Mouse (Mus musculus) intestine, embryonic 16.5 days (tissue): ENCODE data around the gene Aff3. TPM values are rescaled to one million over a fixed set of nuclear protein-coding genes. Genes with fewer than 3 reads are reported as not detected.

Experiments
- ATAC-seq: fragments of 200-750 bp; cut with Nextera tagmentation; 2 replicates; pipeline ENCODE4 v1.8.0; 2017; ENCODE audit warnings: moderate TSS enrichment, moderate library complexity
- H3K27ac ChIP-seq: fragments of 300-500 bp; sonication (generic); 2 replicates; pipeline ENCODE4 v1.5.1; 2014; ENCODE audit warnings: mild to moderate bottlenecking, low read length
- H3K27me3 ChIP-seq: fragments of 300-500 bp; sonication (generic); replicated peaks from 2 replicates; pipeline ENCODE4 v1.6.1; 2014; ENCODE audit warnings: low read length, control low read depth, mixed read lengths; ENCODE audit not compliant: control insufficient read depth, insufficient read depth
- H3K36me3 ChIP-seq: fragments of 300-500 bp; sonication (generic); 2 replicates; pipeline ENCODE4 v1.6.1; 2014; ENCODE audit warnings: low read length, control low read depth; ENCODE audit not compliant: control insufficient read depth, insufficient read depth
- H3K4me1 ChIP-seq: fragments of 300-500 bp; sonication (generic); 2 replicates; pipeline ENCODE4 v1.6.1; 2014; ENCODE audit warnings: low read length, control low read depth, mixed read lengths; ENCODE audit not compliant: control insufficient read depth, insufficient read depth
- H3K4me2 ChIP-seq: fragments of 300-500 bp; sonication (generic); 2 replicates; pipeline ENCODE4 v1.6.1; 2014; ENCODE audit warnings: low read depth, low read length, control low read depth
- H3K4me3 ChIP-seq: fragments of 300-500 bp; sonication (generic); 2 replicates; pipeline ENCODE4 v1.5.1; 2014; ENCODE audit warnings: mild to moderate bottlenecking, low read length
- H3K9ac ChIP-seq: fragments of 300-500 bp; sonication (generic); 2 replicates; pipeline ENCODE4 v1.6.1; 2014; ENCODE audit warnings: low read depth, low read length
- H3K9me3 ChIP-seq: fragments of 300-500 bp; sonication (generic); 2 replicates; pipeline ENCODE4 v1.6.1; 2016; ENCODE audit warnings: low read length, control low read depth; ENCODE audit not compliant: control insufficient read depth
- WGBS: fragments of 180-500 bp; shearing (Covaris S2); extraction: QIAGEN DNeasy Blood & Tissue Kit; methylation state at CpG from one replicate; pipeline ENCODE4 v1.1.7; 2014; 5-methylcytosine and 5-hydroxymethylcytosine counted together
- polyA plus RNA-seq: library from polyadenylated mRNA; unstranded; fragments of >200 nt; fragmentation: Nextera tagmentation; extraction: Ambion mirVana; gene quantifications from 2 replicates; pipeline ENCODE4 v1.2.1, GENCODE M21; 2015

Gene Aff3
- polyA plus RNA-seq, 1 experiment from 2014 or later, result 2.1 TPM

DNA sequence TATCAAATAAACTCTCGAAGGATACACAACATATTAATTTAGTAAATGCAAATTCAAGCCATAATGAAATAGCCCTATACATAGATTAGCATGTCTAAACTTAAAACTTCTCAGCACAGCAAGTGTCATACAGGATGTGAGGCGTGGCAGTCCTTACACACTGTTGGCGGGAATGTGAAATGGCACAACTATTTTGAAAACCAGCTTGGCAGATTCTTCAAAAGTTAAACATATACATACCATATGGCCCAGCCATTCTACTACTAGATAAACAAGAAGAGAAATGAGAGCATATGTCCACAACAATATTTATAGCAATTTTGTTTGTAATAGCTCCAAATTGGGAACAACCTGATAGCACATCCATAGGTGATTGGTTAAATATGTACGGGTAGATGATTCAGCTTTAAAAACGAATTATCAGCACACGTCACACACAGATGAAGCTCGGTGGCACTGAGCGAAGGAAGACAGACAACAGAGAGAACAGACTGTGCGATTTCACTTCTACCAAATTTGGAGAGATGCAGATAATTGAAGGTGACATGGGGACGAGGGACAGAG is 18.5 kb upstream of the Aff3 start:
- Histone ChIP-seq H3K4me1 (no peaks in the 10 kb centered on the region), H3K9me3 (no peaks in the 10 kb centered on the region), H3K27me3 (no peaks in the 10 kb centered on the region), H3K4me2 (no peak overlapping the region), H3K27ac (no peak overlapping the region), H3K36me3 (no peaks in the 10 kb centered on the region), H3K4me3 (no peak overlapping the region), H3K9ac (no peak overlapping the region)
- WGBS, result 80% methylated on average over 10 of the region's 10 CpGs
- ATAC-seq, result no peak

DNA sequence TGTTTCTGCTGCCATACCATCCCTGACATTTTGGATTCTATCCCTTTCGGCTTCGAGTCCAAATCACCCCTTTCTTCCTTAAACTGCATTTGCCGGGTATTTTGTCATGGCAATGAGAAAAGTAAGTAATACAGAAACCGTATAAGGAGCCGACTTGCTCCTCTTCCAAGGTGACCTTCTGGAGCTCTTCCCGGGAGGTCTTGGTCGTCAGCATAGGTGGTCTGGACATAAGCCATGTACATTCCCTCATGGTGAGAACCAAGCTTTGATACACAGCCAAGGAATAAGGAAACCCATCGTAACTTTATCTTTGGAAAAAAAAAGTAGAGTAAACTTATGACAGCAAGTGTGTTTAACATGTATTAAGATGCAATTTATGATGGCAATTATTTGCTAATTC is 15.1 kb upstream of the Aff3 start:
- no peaks in the 10 kb centered on the region for H3K4me1 ChIP-seq
- H3K4me3 ChIP-seq, result no peak overlapping the region
- H3K9ac ChIP-seq, result no peak overlapping the region
- H3K4me2 ChIP-seq, result no peak overlapping the region
- ATAC-seq, result no peak
- no peaks in the 10 kb centered on the region for H3K27me3 ChIP-seq
- H3K36me3 ChIP-seq, result no peaks in the 10 kb centered on the region
- WGBS, result 48% methylated on average over 8 of the region's 8 CpGs
- 0 out of 2 replicates have a peak, but pooled peaks cover 2% of the 10 kb centered on the region for H3K9me3 ChIP-seq
- H3K27ac ChIP-seq, result no peak overlapping the region

- 0 out of 2 replicates have a peak, but pooled peaks cover 2% of the 10 kb centered on the region for H3K9me3 ChIP-seq
- H3K4me3 ChIP-seq, result no peak overlapping the region
- H3K36me3 ChIP-seq, result no peaks in the 10 kb centered on the region
- WGBS, result 63% methylated on average over 3 of the region's 3 CpGs
- no peaks in the 10 kb centered on the region for H3K27me3 ChIP-seq
- ATAC-seq, result no peak
- no peak overlapping the region for H3K27ac ChIP-seq
- H3K9ac ChIP-seq, result no peak overlapping the region
- no peak overlapping the region for H3K4me2 ChIP-seq
- peaks cover 4% of the 10 kb centered on the region; the same call in 1 of the 2 replicates for H3K4me1 ChIP-seq
These were observed 7.0 kb upstream of the Aff3 start for GRCm38 (mm10) chr1:38671756-38672155.

DNA sequence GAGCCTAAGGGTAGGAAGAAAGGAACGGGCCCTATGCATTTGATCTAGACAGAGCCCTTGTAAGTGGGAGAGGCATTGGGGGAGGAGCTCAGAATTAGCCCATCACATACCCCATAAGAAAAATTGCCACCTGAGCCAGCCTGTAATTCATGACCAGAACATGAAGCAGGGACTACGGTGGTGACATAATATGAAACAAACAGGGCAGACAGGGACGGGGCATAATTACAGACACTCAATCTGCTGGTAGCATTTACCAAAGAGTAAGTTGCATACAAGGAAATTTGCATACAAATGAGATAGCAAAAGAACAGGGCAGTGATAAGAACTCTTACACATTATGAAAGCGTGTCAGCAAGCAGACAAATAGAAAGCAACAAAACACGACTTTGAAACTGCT is 6.3 kb upstream of the Aff3 start:
- H3K36me3 ChIP-seq, result no peaks in the 10 kb centered on the region
- WGBS, result 70% methylated on average over 5 of the region's 5 CpGs
- no peak for ATAC-seq
- no peaks in the 10 kb centered on the region for H3K27me3 ChIP-seq
- H3K4me1 ChIP-seq, result peaks cover 4% of the 10 kb centered on the region; the same call in 1 of the 2 replicates
- no peak overlapping the region for H3K4me3 ChIP-seq
- no peak overlapping the region for H3K27ac ChIP-seq
- no peaks in the 10 kb centered on the region for H3K9me3 ChIP-seq
- no peak overlapping the region for H3K4me2 ChIP-seq
- H3K9ac ChIP-seq, result no peak overlapping the region

GRCm38 (mm10) chr1:38668327-38668726 is 3.6 kb upstream of the Aff3 start:
- Histone ChIP-seq H3K36me3 (no peaks in the 10 kb centered on the region), H3K4me1 (peaks cover 4% of the 10 kb centered on the region; the same call in 1 of the 2 replicates), H3K27me3 (no peaks in the 10 kb centered on the region), H3K9ac (no peak overlapping the region), H3K4me3 (no peak overlapping the region), H3K27ac (no peak overlapping the region), H3K4me2 (no peak overlapping the region), H3K9me3 (no peaks in the 10 kb centered on the region)
- 83% methylated on average over 10 of the region's 10 CpGs for WGBS
- no peak for ATAC-seq

- H3K9ac ChIP-seq, result no peak overlapping the region
- H3K4me3 ChIP-seq, result no peak overlapping the region
- no peaks in the 10 kb centered on the region for H3K9me3 ChIP-seq
- ATAC-seq, result no peak
- H3K4me1 ChIP-seq, result peaks cover 4% of the 10 kb centered on the region; the same call in 1 of the 2 replicates
- H3K27me3 ChIP-seq, result no peaks in the 10 kb centered on the region
- H3K36me3 ChIP-seq, result no peaks in the 10 kb centered on the region
- no peak overlapping the region for H3K4me2 ChIP-seq
- H3K27ac ChIP-seq, result no peak overlapping the region
- 81% methylated on average over 9 of the region's 9 CpGs for WGBS
These were observed 3.1 kb upstream of the Aff3 start for GRCm38 (mm10) chr1:38667892-38668291.

GRCm38 (mm10) chr1:38666766-38667118 is 2.0 kb upstream of the Aff3 start:
- H3K27me3 ChIP-seq, result no peaks in the 10 kb centered on the region
- 50% methylated on average over 10 of the region's 10 CpGs for WGBS
- no peak overlapping the region for H3K4me3 ChIP-seq
- peak overlapping the region; percentile 74 for H3K27ac ChIP-seq
- H3K9me3 ChIP-seq, result no peaks in the 10 kb centered on the region
- H3K4me2 ChIP-seq, result no peak overlapping the region
- H3K36me3 ChIP-seq, result no peaks in the 10 kb centered on the region
- H3K4me1 ChIP-seq, result peaks cover 4% of the 10 kb centered on the region; the same call in 1 of the 2 replicates
- ATAC-seq, result peak; percentile 46
- H3K9ac ChIP-seq, result no peak overlapping the region

DNA sequence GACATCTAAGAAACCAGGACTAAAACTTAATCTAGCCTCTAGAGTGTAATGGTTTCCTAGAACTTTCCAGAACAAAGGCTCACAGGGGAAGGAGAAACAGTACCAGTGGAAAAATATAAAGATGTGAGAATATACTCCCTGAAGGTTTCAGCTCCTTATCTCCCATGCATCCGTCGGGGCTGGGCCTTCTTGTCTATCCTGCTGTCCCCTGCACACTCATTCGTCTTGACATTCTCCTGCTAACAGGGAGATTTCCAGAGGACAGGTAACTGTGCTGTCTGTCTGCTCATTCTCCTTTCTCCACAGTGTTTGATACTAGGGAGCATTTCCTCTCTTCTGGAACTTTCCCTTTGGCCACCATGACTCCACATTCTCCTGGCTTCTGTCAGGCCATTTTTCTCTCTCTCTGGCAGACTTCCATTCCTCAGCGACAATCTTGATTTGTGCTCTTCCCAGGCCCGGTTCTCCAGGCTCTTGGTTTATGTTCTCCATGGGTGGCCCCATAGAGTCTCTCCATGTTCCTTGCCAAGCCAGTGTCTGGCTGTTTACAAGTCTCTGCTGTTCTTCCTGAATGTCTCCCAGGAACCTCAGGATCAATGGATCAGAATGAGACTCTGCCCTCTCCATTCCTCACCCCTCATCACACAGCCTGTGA is 1.5 kb upstream of the Aff3 start:
- Histone ChIP-seq H3K4me2 (no peak overlapping the region), H3K9ac (no peak overlapping the region), H3K36me3 (no peaks in the 10 kb centered on the region), H3K9me3 (no peaks in the 10 kb centered on the region), H3K4me1 (peaks cover 4% of the 10 kb centered on the region; the same call in 1 of the 2 replicates), H3K4me3 (no peak overlapping the region), H3K27ac (peak overlapping the region; percentile 74), H3K27me3 (no peaks in the 10 kb centered on the region)
- WGBS, result 49% methylated on average over 5 of the region's 5 CpGs
- peak; percentile 90 for ATAC-seq

GRCm38 (mm10) chr1:38665611-38666010 is 856 bp upstream of the Aff3 start:
- H3K4me3 ChIP-seq, result no peak overlapping the region
- peaks cover 4% of the 10 kb centered on the region; the same call in 1 of the 2 replicates for H3K4me1 ChIP-seq
- no peaks in the 10 kb centered on the region for H3K36me3 ChIP-seq
- no peak overlapping the region for H3K9ac ChIP-seq
- no peak for ATAC-seq
- H3K27ac ChIP-seq, result peak overlapping the region; percentile 45; the same call in 1 of the 2 replicates
- H3K9me3 ChIP-seq, result no peaks in the 10 kb centered on the region
- 82% methylated on average over 1 of the region's 1 CpGs for WGBS
- H3K27me3 ChIP-seq, result no peaks in the 10 kb centered on the region
- H3K4me2 ChIP-seq, result no peak overlapping the region
